Mouse (Mus musculus) naive thymus-derived CD4-positive, alpha-beta T cell, adult 2 months (primary cell): ENCODE results near the gene Ablim1.

Source experiments
- DNase-seq: peaks from one replicate; pipeline ENCODE4 v3.0.0-alpha.2; 2011; ENCODE audit warnings: low read depth

The Ablim1 gene

DNA sequence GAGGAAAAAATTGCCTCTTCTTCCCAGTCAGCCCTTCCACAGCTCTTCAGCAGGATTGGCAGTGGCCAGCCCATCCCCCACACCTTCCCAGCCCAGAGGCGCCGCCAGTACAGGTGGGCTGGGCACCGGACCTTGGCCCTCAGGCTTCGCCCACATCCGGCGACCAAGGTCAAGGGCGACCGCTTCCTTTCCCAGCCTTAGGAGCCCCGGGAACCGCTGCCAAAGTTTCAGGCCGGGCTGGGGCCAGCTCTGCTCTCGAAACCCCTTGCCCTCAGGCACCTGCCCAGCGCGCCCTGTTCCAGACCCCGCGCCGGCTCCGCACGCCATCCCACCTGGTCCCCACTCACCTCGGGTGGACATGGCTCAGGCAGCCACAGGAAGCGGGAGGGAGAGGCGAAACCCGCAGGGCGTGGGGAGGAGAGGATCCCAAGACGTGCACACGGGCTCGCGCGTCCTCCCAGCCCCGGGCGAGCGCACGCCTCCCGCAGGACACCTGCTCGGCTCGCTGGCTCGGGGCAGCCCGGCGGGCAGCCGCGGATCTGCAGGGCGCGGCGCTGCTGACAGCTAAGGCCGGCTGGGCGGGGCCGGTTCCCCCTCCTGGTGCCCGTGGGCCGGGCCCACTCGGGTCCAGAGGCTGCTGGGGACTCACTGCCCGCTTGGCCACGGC, at the start of gene Ablim1:
TSS of gene Ablim1 (minus strand) at position 574 of the 667 bp plus-strand sequence.
- no peak for DNase-seq

DNA sequence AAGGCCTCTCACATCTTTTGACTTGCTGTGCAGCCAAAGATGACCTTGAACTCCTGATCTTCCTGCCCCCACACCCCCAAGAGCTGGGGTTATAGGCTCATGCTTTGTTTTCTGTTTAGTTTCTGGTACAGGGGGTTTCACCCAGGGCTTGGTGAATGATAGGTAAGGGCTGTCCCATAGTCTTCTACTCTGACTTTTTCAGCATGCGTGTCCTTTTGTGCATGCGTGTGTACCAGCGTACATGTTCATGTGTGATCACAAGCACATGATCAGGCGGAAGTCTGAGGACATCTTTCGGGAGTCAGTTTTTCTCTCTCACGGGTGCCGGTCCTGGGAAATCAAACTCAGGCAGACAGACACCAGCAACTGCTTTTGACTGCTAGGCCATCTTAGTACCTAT, 48.8 kb upstream of the Ablim1 start:
- no peak for DNase-seq

GRCm38 (mm10) chr19:57363076-57363475, 48.4 kb upstream of the Ablim1 start:
- no peak for DNase-seq

DNA sequence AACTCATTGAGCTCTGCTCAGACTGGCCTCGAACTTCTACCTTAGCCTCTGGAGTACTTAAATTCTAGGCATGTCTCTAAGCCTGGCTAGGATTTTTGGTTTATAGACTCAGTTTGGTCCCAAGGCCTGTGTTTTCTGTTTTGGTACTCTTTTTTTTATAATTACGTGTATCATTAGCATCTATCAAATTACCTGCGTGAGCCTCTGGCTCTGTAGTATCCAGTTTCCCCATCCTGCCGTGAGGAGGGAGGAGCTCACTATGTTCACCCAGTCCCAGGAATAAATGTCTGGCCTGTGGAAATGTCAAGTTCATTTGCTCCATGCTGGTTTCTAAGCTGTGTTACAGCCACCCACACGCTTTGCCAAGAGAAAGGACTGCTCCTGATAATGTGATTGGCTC, 47.9 kb upstream of the Ablim1 start:
- no peak for DNase-seq

GRCm38 (mm10) chr19:57361939-57362307, 47.2 kb upstream of the Ablim1 start:
- DNase-seq = peak; percentile 39

- DNase-seq = peak; percentile 60
Measured at GRCm38 (mm10) chr19:57361131-57361938, 46.6 kb upstream of the Ablim1 start.

DNA sequence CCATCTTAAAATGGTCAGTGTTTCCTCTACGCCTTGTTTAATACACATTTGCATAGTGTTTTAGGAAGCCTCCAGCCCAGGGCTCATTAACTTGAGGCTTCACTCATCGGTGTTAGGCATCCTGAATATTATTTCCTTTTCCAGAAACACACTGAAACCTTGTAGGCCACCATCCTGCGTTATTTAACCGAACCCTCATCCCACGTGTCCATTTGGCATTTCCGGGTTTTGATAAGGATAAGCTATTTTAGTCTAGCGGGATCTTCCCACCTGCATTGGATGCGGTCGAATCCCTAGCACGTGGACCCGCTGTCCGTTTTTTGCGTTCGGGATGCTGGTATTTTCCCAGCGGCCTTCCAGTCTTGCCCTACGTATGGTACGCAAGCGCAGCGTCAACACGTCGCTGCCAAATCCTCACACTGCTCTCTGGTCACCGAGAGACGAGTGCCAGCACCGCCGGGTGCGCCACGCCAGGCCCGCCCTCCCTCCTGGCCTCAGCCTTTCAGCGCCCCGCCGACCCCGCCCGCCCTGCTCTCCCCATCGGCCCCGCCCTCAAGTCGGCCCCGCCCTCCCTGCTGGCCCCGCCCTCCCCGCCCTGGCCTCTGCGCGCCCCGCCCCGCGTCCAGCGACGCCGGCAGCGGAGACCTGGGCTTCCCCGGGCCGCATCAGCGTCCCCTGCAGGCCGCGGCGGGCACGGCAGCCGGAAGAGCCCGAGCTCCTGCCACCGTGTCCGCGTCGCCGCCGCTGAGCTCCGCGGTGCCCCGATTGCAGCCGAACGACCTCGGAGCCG, 45.8 kb upstream of the Ablim1 start, which contains the start of gene Fam160b1:
TSS of gene Fam160b1 (plus strand) at position 340 of the 790 bp plus-strand sequence.
- DNase-seq = peak; percentile 97

DNA sequence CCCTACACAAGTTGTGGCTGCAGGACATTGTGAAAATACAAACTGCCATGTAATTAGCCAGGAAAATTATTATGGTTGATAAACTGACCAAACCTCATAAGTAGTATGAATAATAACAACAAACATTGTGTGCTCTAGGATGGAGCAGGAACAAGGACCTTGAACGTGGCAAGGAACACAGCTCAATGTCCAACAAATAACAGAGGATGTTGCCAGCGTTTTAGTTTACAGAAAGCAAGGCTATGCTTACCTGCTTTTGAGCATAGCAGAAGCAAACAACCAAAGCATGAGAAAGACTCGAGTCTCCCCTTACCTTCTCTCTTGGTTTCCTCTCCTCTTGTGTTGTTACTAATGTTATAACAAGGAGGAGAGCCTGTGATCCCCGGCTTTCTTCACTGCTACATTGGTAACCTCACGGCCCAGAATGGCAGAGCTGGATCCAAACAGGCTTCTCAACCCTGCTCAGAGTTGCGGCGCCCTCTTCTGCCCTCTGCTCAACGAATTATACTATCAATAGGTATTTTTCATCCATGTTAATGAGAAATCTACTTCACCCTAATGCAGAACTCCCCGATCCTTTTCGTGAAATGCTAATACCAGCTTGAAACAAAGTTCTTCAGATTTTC, 45.1 kb upstream of the Ablim1 start:
- no peak for DNase-seq

GRCm38 (mm10) chr19:57358836-57359598, 44.3 kb upstream of the Ablim1 start:
- DNase-seq = no peak

DNA sequence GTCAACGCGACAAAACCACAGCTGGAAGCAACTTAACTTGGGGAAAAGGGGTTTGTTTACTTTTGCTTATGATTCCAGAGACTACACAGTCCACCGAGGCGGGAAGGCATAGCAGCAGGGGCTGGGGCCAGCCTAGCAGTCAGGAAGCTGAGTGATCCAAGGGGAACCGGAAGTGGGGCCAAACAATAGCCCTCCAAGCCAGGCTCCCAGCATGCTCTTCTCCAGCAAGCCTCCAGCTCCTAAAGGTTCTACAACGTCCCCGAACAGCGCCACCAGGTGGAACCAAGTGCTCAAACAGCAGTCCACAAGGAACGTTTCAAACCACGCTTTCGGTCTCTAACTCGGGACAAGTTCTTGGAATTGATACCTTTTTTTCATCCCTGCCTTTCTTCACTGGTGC, 43.6 kb upstream of the Ablim1 start:
- peak; percentile 86 for DNase-seq

- peak; percentile 20 for DNase-seq
Measured at GRCm38 (mm10) chr19:57357811-57358210, 43.1 kb upstream of the Ablim1 start.

DNA sequence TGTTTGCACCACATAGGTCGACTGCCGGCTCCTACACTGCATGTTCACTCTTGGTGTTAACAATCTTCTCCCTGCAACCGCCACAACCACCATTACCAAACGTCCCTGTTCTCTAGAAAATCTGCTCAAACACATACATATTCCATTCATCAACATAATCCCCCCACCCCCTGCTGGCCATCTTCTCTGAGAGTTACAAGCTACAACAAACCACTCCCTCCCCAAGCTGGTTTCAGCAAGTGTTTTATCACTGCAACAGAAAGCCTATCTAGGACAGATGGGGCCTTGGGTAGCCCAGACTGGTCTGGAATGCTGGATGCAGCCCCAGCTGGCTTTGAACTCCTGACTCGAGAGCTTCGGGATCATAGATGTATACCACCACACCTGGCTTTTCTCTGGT, 42.5 kb upstream of the Ablim1 start:
- peak; percentile 38 for DNase-seq

DNA sequence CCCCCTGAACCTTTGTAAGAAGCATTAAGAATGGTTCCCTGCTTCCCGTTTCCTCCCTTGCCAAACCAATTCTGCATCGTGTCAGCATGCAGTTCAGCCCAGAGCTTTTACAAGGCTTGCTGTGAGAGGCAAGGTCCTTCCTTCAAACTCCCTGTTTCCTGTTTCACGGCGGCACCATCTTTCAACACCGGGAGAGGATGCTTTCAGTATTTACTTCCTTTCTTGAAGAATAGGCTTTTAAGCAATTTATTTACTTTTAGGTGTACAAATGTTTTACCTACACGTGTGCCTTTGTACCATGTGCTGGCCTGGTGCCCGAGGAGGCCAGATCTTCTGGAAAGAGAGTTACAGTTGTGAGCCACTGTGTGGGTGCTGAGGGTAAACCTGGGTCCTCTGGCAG, 41.6 kb upstream of the Ablim1 start:
- peak; percentile 75 for DNase-seq

DNA sequence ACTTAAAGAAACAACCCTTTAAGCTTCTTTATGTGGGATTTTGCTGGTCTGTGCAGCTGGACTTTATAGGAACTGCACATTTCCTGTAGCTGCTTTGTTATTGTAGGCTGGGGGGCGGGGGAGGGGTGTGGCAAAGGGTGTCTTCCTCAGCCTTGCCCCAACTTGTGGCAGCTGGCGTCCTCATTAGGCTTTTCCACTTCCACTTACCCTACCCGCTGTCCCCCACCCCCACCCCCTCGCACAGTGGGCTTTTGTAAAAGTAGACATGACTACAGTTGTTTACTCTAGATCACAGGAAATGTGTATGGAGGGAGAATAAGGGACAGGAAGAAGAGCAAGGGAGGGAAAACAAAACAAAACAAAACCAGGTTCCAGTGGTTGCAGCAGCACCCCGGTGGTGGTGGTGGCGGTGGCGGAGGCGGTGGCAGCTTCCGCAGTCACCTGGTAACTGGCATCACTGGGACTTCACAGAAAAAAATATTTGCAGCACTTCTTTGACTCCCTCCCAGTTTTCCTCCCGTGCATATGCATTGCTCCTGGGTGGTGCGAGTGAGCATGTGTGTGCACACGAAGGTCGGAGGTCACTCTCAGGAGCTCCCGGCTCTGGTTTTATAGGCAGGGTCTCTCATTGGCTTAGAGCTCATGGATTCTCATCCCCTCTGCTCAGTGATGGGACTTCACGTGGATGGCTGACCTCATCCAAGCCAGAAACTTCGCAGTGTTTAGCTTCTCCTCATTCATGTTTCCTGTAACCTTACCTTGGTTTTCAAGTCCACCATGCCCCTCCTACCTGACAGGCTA, 40.9 kb upstream of the Ablim1 start:
- DNase-seq = peak; percentile 87

GRCm38 (mm10) chr19:57354715-57355114, 40.0 kb upstream of the Ablim1 start:
- DNase-seq = peak; percentile 28

DNA sequence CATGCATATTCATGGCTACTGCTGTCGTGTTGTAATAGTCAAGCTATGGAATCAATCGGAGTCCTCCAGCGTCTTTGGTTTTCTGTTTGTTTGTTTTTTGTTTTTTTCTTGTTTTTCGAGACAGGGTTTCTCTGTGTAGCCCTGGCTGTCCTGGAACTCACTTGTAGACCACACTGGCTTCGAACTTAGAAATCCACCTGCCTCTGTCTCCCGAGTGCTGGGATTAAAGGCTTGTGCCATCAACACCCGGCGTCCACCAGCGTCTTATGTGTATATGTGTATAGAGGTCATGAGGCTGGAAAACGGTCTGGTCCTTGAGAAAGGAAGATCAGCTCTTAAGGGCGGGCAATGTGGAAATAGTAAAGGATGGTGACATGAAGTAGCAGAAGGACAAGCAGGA, 39.3 kb upstream of the Ablim1 start:
- no peak for DNase-seq

DNA sequence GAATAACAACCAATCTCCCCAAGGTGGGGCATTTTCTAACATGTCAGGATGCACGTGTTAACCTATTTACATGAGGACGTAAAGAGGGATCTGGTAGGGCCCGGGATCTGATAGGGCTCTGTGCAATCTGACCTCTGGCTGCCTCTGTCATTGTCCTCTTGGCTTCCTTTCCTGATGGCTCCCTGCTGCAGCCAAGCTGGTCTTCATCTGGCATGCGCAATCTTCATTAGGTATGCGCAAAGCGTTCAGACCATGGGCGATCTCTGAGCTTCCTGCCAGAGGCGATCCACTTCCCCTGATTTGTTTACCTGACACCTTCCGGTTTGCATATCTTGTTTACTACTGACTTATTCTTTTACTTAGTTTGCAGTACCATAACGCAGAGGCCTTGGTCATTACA, 38.5 kb upstream of the Ablim1 start:
- no peak for DNase-seq

- DNase-seq = no peak
Measured at GRCm38 (mm10) chr19:57352337-57352935, 37.7 kb upstream of the Ablim1 start.

DNA sequence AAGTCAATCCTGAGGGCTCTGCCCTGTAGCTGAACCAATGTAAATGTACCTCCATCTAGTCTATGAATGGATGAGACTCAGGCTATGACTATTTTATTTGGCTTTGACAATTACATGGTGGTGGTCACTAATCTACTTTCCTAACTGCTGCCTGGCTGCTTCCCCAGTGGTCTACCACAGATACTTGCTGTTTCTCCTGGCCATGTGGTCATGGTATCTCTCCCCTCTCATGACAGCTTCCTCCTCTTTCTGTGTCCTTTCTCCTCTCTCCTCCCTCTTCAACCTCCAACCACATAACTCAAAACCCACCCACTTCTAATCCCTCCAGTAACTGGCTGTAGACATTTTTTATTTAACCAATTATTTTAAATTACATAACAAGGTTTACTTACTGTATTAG, 34.4 kb upstream of the Ablim1 start:
- DNase-seq = no peak

DNA sequence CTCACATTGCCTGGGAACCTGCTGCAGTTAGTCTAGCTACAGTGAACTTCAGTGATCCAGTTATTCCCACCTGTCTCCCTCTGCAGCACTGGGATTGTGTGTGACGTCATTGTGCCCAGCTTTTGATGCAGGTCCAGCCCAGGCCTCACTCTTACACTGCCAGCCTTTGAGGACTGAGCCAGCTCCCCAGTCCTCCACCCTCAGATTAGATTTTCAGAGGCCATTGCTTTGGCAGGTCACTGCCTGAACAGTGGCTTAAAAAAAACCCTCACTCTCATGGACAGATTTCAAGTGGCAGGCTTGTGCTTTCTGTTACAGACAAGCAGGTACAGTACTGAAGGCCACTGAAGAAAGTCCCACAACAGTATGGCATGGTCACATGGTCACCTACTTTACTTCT, 30.0 kb upstream of the Ablim1 start:
- no peak for DNase-seq
